Mouse (Mus musculus): ENCODE measurements around the gene Sipa1l1.

DNA sequence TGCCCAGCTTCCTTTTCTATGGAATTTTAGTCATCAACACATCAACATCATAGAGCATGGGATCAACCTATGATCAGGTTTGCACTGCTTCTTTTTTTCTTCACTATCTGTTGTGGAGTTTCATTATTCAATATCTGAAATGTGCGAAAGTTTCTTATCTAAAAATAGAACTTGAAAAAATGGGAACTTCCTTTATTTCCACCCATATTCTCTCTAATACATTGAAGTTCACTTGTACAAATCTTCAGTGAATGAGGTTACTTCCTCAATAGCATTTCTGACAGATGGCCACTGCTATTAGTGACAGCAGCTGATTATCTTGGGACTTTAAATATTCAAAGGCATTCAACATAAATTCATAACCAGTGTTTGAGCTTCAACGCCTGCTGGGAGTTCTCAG, 18.1 kb upstream of the Sipa1l1 start:
- TF ChIP-seq GATA1 (IDR thresholded peaks at IDR 0.05; ENCODE audit: borderline replicate concordance, low read length) = no peak
- no peak for TF ChIP-seq FLI1 (IDR thresholded peaks at IDR 0.05; ENCODE audit: low read length)
